Mouse (Mus musculus) neural tube, embryonic 14.5 days (tissue): Measurements from ENCODE around the gene Pzp. TPM values are rescaled to one million over a fixed set of nuclear protein-coding genes. Genes with fewer than 3 reads are reported as not detected.

Source experiments
- ATAC-seq: fragments of 200-750 bp; cut with Nextera tagmentation; 2 replicates; pipeline ENCODE4 v1.8.0; 2017; ENCODE audit warnings: low read depth, mild to moderate bottlenecking, moderate TSS enrichment, moderate library complexity
- H3K27ac ChIP-seq: fragments of 300-500 bp; sonication (generic); 2 replicates; pipeline ENCODE4 v1.5.1; 2014; ENCODE audit warnings: low read depth, mild to moderate bottlenecking, control low read depth, low read length, moderate library complexity, mixed read lengths
- H3K27me3 ChIP-seq: fragments of 300-500 bp; sonication (generic); 2 replicates; pipeline ENCODE4 v1.6.1; 2014; ENCODE audit warnings: low read length; ENCODE audit not compliant: control insufficient read depth, insufficient read depth
- H3K36me3 ChIP-seq: fragments of 300-500 bp; sonication (generic); 2 replicates; pipeline ENCODE4 v1.6.1; 2014; ENCODE audit warnings: low read length, mixed read lengths; ENCODE audit not compliant: control insufficient read depth, insufficient read depth
- H3K4me1 ChIP-seq: fragments of 300-500 bp; sonication (generic); 2 replicates; pipeline ENCODE4 v1.6.1; 2014; ENCODE audit warnings: low read length; ENCODE audit not compliant: control insufficient read depth, insufficient read depth
- H3K4me2 ChIP-seq: fragments of 300-500 bp; sonication (generic); 2 replicates; pipeline ENCODE4 v1.6.1; 2014; ENCODE audit warnings: mild to moderate bottlenecking, low read depth, low read length, control low read depth
- H3K4me3 ChIP-seq: fragments of 300-500 bp; sonication (generic); 2 replicates; pipeline ENCODE4 v1.5.1; 2014; ENCODE audit warnings: low read depth, low read length, control low read depth, mixed read lengths
- H3K9ac ChIP-seq: fragments of 300-500 bp; sonication (generic); replicated peaks from 2 replicates; pipeline ENCODE4 v1.6.1; 2014; ENCODE audit warnings: low read depth, mild to moderate bottlenecking, control low read depth, low read length, mixed read lengths
- H3K9me3 ChIP-seq: fragments of 300-500 bp; sonication (generic); 2 replicates; pipeline ENCODE4 v1.6.1; 2016; ENCODE audit warnings: low read length; ENCODE audit not compliant: control insufficient read depth
- WGBS: fragments of 180-500 bp; shearing (Covaris S2); extraction: QIAGEN DNeasy Blood & Tissue Kit; methylation state at CpG from one replicate; pipeline ENCODE4 v1.1.7; 2014; 5-methylcytosine and 5-hydroxymethylcytosine counted together
- polyA plus RNA-seq: library from polyadenylated mRNA; unstranded; fragments of >200 nt; fragmentation: Nextera tagmentation; extraction: Ambion mirVana; gene quantifications from 2 replicates; pipeline ENCODE4 v1.2.1, GENCODE M21; 2014

Gene Pzp
- polyA plus RNA-seq, result 0.12 and 0.43 TPM in 2 replicates

DNA sequence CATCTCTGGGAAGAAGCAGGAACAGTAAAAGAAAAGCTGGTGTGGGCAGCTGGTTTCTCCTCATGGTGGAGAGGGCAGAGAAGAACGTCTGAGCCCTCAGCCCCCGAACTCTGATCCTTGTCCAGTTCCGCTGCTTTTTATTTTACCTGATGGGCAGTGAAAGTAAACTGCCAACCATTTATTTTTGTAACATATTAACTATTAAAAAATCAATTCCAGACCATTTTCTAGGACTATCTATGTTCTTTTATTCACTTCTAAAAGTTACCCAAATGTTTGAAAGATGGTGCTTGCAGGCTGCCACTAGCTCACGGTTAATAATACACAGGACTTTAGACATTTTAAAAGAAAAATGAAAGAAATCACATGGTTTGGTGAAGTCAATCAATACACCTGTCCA lies at the start of gene Pzp:
Gene Pzp (minus strand): TSS at position 120 of the 400 bp plus-strand sequence.
- no peaks in the 10 kb centered on the region for H3K36me3 ChIP-seq
- ATAC-seq, result no peak

GRCm38 (mm10) chr6:128566589-128566988 lies 40.1 kb upstream of the Pzp start:
- WGBS, result 89% methylated on average over 11 of the region's 11 CpGs
- Histone ChIP-seq H3K27ac (no peak overlapping the region), H3K9me3 (no peaks in the 10 kb centered on the region), H3K27me3 (no peaks in the 10 kb centered on the region), H3K4me2 (no peak overlapping the region), H3K4me1 (no peaks in the 10 kb centered on the region), H3K9ac (no peak overlapping the region), H3K36me3 (no peaks in the 10 kb centered on the region), H3K4me3 (no peak overlapping the region)
- ATAC-seq, result no peak

More for the DNA sequence above, at the start of gene Pzp:
- no peaks in the 10 kb centered on the region for H3K4me1 ChIP-seq
- H3K27ac ChIP-seq, result no peak within 1 kb of the TSS
- no peak within 1 kb of the TSS for H3K4me3 ChIP-seq
- H3K27me3 ChIP-seq, result no peaks in the 10 kb centered on the region
- no peaks in the 10 kb centered on the region for H3K9me3 ChIP-seq
- WGBS, result 85% methylated on average over 4 of the region's 4 CpGs
- H3K4me2 ChIP-seq, result no peak within 1 kb of the TSS
- no peak within 1 kb of the TSS for H3K9ac ChIP-seq

DNA sequence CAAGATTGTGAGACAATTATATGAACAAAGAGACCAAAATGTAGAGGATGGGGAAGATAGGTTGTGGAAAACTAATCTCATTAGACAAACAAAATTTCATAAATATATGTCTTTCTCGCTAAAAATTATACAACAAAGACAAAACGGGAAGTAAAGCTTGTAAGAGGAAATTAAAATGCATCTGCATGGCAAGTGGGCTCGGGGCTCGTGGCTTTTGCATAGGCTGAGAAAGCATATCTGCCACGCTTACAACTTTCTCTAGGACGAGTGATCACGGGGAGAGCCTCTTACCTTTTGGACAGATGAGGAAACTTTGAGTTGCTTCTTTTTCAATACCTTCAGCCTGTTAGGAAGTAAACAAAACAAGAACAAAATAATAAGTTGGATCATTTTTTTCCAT lies 27.5 kb upstream of the Pzp start:
- no peak overlapping the region for H3K27ac ChIP-seq
- H3K27me3 ChIP-seq, result no peaks in the 10 kb centered on the region
- ATAC-seq, result no peak
- no peaks in the 10 kb centered on the region for H3K9me3 ChIP-seq
- no peaks in the 10 kb centered on the region for H3K4me1 ChIP-seq
- no peak overlapping the region for H3K4me3 ChIP-seq
- H3K9ac ChIP-seq, result no peak overlapping the region
- no peaks in the 10 kb centered on the region for H3K36me3 ChIP-seq
- H3K4me2 ChIP-seq, result no peak overlapping the region
- WGBS, result 91% methylated on average over 7 of the region's 7 CpGs

DNA sequence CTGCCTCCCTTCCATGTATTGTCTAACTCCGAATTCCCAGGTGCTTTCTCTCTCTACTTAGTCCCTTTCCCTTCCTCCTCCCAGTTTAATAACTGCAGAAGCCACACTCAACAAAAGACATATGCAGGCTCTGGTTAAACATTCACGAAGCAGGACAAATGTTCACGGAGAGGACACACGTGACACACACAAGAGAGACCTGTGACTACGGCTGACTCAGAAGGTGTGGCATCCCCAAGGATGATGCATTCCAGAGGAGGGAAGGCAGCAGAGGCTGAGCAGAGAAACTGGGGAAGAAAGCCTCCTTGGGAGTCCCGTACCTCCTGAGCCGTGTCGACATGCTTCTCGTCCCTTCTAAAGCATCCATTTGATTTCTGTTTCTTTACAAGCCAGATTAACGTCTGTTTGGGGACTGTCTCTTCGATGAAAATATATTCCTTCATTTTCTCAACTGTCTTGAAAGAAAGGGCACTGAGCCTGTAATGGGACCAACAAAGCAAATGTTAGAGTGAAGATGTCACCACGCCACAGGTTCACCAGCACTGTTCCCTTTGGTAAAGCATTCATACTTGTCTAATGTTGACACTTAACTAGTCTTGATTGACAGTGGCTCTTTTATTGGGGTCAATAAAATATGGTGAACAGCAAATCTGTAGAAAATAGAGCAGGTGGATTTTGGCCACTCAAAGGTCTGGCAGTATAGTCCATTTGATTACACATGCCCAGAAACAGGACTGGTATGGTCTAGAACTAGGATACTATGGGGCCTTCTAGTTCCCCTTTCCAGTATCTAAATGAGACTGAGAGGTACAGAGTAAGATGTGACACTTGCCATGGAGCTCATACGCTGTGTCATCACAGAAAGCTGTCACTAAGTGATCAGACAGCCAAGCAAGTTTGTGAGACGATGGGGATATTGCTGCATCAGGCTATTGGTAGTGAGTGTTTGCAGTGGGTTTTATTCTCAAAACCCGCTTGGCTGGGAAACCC lies 23.2 kb upstream of the Pzp start:
- no peak for ATAC-seq
- H3K27ac ChIP-seq, result no peak overlapping the region
- no peaks in the 10 kb centered on the region for H3K36me3 ChIP-seq
- no peak overlapping the region for H3K4me2 ChIP-seq
- no peaks in the 10 kb centered on the region for H3K27me3 ChIP-seq
- no peak overlapping the region for H3K4me3 ChIP-seq
- no peaks in the 10 kb centered on the region for H3K4me1 ChIP-seq
- 87% methylated on average over 15 of the region's 15 CpGs for WGBS
- no peaks in the 10 kb centered on the region for H3K9me3 ChIP-seq
- H3K9ac ChIP-seq, result no peak overlapping the region

DNA sequence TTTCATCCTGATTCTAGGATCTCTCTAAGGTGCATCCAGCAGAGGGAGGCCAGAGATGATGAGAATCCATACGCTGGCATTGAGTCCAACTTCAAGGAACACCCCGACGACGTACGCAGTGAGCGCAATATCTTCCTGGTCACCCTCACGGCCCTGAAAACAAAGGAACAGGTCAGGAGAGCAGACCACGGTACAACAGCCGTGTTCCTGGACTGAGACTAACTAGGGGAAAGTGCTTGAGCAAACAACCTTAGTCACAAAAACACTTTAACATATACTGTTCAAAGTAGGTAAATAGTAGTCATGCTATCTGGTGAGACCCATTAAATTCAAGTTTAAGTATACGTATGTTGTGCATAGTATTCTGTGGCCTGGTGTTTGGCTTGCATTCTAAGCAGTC lies 22.0 kb upstream of the Pzp start:
- no peaks in the 10 kb centered on the region for H3K27me3 ChIP-seq
- H3K4me1 ChIP-seq, result no peaks in the 10 kb centered on the region
- ATAC-seq, result no peak
- no peak overlapping the region for H3K27ac ChIP-seq
- 93% methylated on average over 10 of the region's 10 CpGs for WGBS
- H3K9me3 ChIP-seq, result no peaks in the 10 kb centered on the region
- H3K9ac ChIP-seq, result no peak overlapping the region
- H3K4me2 ChIP-seq, result no peak overlapping the region
- no peaks in the 10 kb centered on the region for H3K36me3 ChIP-seq
- no peak overlapping the region for H3K4me3 ChIP-seq

- WGBS, result 88% methylated on average over 4 of the region's 4 CpGs
- Histone ChIP-seq H3K4me3 (no peak overlapping the region), H3K4me2 (no peak overlapping the region), H3K36me3 (no peaks in the 10 kb centered on the region), H3K4me1 (no peaks in the 10 kb centered on the region), H3K9me3 (no peaks in the 10 kb centered on the region), H3K27ac (no peak overlapping the region), H3K9ac (no peak overlapping the region), H3K27me3 (no peaks in the 10 kb centered on the region)
- no peak for ATAC-seq
These were observed 18.9 kb upstream of the Pzp start for GRCm38 (mm10) chr6:128545402-128545801.

- no peak overlapping the region for H3K4me3 ChIP-seq
- H3K4me1 ChIP-seq, result no peaks in the 10 kb centered on the region
- H3K9me3 ChIP-seq, result no peaks in the 10 kb centered on the region
- no peaks in the 10 kb centered on the region for H3K36me3 ChIP-seq
- H3K27ac ChIP-seq, result no peak overlapping the region
- 81% methylated on average over 13 of the region's 13 CpGs for WGBS
- ATAC-seq, result no peak
- no peak overlapping the region for H3K9ac ChIP-seq
- H3K4me2 ChIP-seq, result no peak overlapping the region
- no peaks in the 10 kb centered on the region for H3K27me3 ChIP-seq
These were observed 16.7 kb upstream of the Pzp start for GRCm38 (mm10) chr6:128543226-128543625.

GRCm38 (mm10) chr6:128535250-128535649 lies 8.7 kb upstream of the Pzp start:
- Histone ChIP-seq H3K9ac (no peak overlapping the region), H3K4me3 (no peak overlapping the region), H3K27ac (no peak overlapping the region), H3K36me3 (no peaks in the 10 kb centered on the region), H3K9me3 (no peaks in the 10 kb centered on the region), H3K4me2 (no peak overlapping the region), H3K27me3 (no peaks in the 10 kb centered on the region), H3K4me1 (no peaks in the 10 kb centered on the region)
- WGBS, result 96% methylated on average over 2 of the region's 2 CpGs
- no peak for ATAC-seq

GRCm38 (mm10) chr6:128533296-128533695 lies 6.8 kb upstream of the Pzp start:
- H3K4me1 ChIP-seq, result no peaks in the 10 kb centered on the region
- H3K9ac ChIP-seq, result no peak overlapping the region
- no peaks in the 10 kb centered on the region for H3K36me3 ChIP-seq
- no peak for ATAC-seq
- no peak overlapping the region for H3K27ac ChIP-seq
- no peaks in the 10 kb centered on the region for H3K9me3 ChIP-seq
- H3K4me3 ChIP-seq, result no peak overlapping the region
- 89% methylated on average over 6 of the region's 6 CpGs for WGBS
- no peak overlapping the region for H3K4me2 ChIP-seq
- no peaks in the 10 kb centered on the region for H3K27me3 ChIP-seq
